Mouse (Mus musculus) adrenal gland, adult 18-20 months (tissue): ENCODE data around the gene Rfc4. TPM values are rescaled to one million over a fixed set of nuclear protein-coding genes. Genes with fewer than 3 reads are reported as not detected.
A peak's percentile ranks its signal among the peaks of the same experiment; 100 is the strongest.

Experiments
- DNase-seq, 2 experiments: peaks; one replicate each; pipeline ENCODE4 v3.0.0; 2021 to 2022; ENCODE audit warnings: low spot score in 2 of 2
- long read RNA-seq, 2 experiments: library from polyadenylated mRNA; stranded (forward); transcript quantifications; one replicate each; pipeline ENCODE4 v2.0.0; 2021
- total RNA-seq, 2 experiments: library from RNA; stranded (reverse); gene quantifications; 1 replicate in 1 of 2; 2 replicates in 1 of 2; pipeline ENCODE4 v1.2.3; 2021

Gene Rfc4
- total RNA-seq = 1 to 10 TPM; 4.3 to 7.7 TPM
- long read RNA-seq, experiment 1, transcript Rfc4-201 (11 exons, 1,228 nt) = major isoform, 7 of 7 reads
- long read RNA-seq, experiment 1, partial matches to known transcripts = 0 of 7 reads
- long read RNA-seq, experiment 1, other reads (novel, unspliced or antisense) = 0 of 7 reads
- long read RNA-seq, experiment 2, transcript Rfc4-201 (11 exons, 1,228 nt) = major isoform, 14 of 14 reads
- long read RNA-seq, experiment 2, partial matches to known transcripts = 0 of 14 reads
- long read RNA-seq, experiment 2, other reads (novel, unspliced or antisense) = 0 of 14 reads

DNA sequence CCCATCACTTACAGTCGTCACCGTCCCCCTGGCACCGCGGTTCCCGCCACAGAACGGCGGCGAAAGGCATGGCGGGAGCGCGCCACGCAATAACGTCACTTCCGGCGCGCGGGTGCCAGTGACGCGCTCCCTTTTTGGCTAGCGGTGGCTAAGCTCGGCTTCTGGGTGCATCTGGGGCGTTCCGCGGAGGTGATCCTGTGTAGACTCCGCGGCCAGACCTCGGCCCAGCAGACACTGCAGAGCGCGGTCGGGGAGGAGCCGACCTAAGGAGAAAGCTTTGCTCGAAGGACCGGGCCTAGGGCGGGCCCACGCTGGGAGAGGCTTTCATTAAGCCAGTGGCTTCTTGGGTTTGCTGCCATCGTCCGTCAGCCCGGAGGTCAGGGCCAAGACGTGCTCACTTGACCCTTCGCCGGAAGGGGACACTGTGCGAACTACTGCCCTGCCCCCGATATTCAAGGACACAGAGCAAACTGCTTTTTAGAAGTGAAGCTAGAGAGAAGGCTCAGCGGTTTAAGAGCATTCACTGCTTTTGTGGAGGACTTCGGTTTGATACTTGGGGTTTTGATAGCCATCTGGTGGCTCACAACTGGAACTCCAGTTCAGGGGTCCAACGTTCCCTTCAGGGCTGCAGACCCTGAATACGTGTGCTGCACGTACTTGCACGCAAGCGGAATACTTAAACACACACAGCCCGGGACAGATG, at the start of gene Rfc4:
TSS of gene Rfc4 (minus strand) at position 65 of the 703 bp plus-strand sequence.
- peak; percentile 95 to 96 for DNase-seq

DNA sequence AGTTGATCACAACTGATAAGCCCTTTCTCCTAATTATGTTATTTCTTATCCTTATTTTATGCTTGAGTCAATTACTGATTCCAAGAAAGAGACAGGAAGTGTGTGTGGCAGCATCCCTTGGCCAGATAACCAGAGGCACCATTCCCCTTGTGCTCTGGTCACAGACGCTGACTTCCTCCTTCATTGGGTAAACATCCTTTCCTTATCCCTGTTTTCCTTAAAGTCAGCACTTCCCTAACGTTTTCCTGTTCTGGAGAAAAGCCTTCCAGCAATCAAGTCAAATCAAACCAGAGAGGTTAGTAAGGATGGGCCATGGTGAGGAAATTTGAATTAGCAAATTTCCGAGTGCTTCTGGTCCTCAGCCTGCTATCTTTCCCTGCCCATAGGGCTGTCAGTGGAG, 48.4 kb upstream of the Rfc4 start:
- no peak for DNase-seq

DNA sequence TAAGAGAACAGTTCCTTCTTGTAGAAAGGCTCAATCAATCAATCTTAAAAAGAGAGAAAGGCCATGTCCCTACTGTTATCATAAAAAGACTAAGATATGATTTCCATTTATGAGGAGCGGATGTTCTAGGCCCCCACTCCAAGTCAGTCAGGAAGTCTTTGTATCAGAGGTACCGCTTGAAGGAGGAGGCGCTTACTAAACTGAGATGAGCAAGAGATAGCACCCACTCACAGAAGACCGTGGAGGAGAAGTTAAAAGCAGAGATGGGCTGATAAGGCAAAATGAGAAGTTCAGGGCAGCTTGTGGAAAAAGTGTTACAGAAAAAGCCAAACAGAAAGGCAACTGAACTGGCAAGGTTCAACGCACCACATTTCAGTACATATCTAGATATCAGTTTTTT, 47.3 kb upstream of the Rfc4 start:
- no peak for DNase-seq

DNA sequence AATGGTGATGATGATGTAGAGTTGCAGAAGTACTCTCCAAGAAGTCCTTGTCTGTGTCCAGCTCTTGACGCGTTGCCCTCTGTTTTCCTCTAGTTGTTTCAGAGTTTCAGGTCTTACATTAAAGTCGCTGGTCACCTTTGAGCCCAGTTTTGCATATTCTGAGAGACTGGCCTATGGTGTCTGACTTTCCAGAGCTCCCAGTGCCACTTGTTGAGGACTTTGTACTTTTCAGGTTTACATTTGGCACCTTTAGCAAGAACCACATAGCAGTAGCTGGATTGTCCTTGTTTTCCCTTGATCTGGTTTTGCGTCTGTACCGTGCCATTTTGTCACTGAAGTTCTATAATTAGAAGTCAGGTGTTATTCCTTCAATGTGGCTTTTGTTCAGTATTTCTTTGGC, 46.4 kb upstream of the Rfc4 start:
- DNase-seq = no peak

DNA sequence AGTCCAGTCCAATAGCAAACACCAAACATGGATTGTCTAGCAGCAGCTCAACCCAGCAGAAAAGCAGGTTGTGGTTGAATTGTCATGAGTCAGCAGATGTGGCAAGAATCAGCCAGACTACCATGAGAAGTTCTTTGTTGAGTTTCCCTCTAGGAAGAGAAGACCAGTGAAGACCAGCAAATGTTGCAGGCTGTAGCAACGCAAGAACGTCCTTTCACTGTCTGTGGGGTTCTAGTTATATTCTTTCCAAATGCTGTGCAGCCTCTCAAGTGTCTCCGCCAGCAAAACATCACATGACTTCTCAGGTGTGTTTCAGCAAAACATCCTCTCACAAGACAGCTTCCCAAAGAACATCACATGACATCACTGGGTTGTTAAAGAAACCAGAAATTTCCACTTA, 43.3 kb upstream of the Rfc4 start:
- no peak for DNase-seq

DNA sequence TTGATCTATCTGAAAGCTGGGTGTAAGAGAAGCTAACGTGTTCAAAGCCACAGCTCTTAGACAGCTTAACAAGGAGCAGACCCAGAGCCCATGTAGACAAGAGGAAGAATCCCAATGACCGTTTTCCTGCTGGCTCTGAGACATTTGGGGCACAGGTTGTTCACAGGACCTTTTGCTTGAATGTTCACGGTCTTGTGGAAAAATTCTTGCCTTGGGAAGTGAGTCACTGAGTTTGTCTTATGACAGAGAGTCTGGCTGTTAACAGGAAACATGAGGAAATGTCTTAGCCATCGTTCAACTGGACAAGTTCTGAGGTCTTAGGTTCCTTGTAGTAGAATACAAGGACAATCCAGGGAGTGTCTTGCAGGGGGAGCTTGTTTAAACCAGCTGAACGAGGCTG, 39.5 kb upstream of the Rfc4 start:
- no peak for DNase-seq

DNA sequence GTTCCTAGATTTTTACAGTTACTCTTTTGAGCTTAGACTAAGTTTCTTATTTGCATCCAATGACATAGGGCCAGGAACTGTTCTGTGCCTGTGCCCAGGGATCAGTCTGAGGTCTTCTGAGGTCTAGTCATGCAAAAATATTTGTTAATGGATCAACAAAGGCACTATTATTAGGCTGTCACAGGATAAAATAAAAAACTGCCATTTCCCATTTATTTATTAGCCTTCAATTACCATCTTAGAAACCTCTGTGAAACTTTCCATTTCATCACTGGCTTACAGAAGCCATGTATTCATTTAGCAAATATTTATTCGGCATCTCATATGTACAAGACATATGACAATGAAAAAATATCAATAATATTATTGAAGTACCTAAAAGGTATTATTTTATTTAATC, 39.1 kb upstream of the Rfc4 start:
- no peak for DNase-seq

DNA sequence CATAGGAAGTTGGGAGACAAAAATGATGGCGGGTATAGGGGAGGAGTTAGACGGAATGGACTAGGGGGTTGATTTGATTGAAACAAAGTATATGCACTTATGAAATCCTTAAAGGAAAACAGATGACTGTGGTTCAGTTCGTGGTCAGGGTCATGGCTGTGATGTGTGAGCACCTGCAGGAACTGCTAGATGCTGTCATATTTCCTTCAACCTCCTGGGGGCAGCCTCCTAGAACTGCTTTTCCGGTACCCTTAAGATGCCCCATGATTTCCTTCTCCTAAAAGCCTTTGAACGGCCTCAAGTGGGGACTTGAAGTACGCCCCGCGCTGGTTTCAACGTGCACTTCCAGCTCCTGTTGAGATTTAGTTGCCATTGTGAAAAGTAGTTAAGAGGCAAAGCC, 37.9 kb upstream of the Rfc4 start:
- no peak for DNase-seq

DNA sequence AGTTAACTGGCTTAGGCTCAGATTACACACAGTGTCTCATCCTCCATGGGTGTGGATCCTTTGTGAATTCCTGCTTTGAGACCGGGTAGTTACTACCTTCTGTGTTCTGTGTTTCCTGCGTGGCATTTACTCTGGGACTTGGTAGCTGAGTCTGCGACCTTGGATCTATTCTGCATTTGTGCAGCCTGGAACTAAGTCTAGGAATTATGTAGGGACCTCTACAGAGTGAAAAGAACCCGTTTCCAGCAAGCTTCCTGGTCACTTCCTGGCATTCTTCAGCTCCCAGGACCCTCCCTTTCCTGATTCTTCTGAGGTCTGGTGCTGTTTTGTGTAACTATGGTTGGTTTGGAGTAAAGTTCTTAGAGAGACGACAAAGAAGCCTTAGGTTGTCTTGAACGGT, 36.9 kb upstream of the Rfc4 start:
- DNase-seq = no peak

DNA sequence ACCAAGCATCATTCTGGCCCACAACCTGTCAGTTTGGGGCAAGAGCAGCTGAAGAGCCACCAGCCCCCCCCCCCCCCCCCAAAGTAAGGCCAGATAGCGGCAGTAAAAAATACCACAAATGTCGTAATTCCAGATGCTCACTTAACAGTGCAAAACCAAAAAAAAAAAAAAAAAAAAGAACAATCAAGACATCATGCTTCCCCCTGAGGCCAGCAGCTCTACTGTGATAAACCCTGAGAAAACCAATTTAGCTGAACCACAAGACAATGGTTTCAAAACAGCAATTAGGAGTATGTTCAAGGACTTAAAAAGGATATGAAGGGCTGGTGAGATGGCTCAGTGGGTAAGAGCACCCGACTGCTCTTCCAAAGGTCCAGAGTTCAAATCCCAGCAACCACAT, 34.6 kb upstream of the Rfc4 start:
- no peak for DNase-seq

DNA sequence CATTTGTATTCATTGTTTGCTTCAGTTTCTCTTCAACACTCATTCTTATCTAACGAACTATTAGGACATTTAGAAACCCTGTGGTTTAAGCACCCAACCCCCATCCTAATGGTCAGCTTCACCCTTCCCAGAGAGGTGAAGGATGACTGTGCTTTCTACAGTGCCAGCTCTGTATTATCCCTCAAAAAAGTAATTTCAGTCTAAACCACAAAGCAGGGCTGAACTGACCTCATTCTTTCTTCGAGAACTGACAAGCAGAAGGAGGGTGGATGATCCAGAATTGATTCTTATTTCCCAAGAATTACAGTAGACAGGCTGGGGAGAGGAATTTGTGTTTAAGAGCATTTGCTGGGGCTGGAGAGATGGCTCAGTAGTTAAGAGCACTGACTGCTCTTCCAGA, 32.2 kb upstream of the Rfc4 start:
- no peak for DNase-seq

DNA sequence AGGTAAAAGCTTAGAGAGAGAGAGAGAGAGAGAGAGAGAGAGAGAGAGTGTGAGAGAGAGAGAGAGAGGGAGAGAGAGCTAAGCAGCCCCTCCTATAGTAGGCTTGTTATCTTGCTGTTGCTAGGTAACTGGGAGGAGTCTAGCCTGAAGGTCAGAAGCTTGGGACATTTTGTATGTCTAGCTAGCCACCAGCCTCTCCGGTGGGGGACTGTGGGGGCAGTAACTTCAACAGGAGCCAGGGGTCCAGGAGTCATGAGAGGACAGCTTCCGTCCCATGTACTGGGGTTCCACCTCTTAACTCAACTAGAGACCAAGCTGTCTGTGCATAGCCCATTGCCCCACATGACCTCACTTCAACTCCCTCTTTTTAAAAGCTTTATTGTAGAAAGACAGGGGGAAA, 31.4 kb upstream of the Rfc4 start:
- DNase-seq = no peak

DNA sequence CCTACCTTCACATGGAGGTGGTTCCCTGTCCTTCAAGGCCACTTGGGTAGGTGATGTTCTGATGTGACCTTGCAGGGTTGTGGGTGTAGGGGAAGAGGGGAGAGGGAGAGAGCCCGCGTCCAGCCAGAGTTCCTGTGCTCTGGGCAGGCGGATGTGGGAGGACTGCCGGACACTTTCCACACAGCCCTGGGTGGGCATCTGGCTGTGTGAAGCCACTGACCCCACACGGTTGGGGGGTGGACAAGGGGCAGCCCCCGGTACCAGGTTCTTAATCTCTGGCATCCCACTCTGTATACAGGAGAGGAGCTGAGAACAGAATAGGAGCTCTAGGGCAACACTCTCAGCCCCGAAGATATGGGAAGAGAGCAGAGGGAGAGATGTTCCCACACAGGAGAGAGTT, 30.8 kb upstream of the Rfc4 start:
- no peak for DNase-seq

DNA sequence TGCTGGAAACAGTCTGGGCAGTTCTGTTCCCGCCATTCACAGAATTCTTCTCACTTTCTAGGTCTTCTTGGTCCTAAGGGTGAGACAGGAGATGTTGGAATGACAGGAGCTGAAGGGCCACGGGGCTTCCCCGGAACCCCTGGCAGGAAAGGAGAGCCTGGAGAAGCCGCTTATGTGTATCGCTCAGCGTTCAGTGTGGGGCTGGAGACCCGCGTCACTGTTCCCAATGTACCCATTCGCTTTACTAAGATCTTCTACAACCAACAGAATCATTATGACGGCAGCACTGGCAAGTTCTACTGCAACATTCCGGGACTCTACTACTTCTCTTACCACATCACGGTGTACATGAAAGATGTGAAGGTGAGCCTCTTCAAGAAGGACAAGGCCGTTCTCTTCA, 29.5 kb upstream of the Rfc4 start:
- no peak for DNase-seq

DNA sequence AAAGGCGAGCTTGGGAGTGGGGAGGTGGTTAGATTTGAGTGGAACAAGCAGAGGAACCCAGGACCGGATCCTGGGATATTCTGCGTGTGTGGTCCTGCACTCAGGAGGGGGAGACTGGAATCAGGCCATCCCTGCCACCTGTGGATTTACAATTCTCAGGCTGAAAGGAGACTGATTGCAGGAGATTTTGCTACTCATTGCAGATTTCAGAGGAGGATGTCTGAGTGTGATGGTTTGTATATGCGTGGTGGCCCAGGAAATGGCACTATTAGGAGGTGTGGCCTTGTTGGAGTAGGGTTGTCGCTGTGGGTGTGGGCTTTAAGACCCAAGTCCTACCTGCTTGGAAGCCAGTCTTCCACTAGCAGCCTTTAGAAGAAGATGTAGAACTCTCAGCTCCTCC, 26.7 kb upstream of the Rfc4 start:
- no peak for DNase-seq

DNA sequence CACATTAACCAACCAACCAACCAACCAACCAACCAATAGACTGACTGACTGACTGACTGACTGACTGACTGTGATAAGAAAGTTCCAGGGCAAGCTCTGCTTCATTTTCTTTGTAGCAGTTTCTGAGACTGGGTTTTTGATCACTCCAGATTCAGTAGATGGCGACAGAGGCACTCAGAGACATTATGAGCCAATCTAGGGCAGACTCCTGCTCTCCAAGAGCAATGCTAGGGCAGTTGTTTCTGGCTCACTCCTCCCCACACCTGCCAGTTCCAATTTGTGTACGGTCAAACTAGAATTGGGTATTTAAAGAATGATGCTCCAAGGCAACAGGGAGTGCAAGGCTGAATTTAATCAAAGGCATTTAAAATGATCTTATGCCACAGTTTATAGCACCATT, 23.9 kb upstream of the Rfc4 start:
- no peak for DNase-seq

DNA sequence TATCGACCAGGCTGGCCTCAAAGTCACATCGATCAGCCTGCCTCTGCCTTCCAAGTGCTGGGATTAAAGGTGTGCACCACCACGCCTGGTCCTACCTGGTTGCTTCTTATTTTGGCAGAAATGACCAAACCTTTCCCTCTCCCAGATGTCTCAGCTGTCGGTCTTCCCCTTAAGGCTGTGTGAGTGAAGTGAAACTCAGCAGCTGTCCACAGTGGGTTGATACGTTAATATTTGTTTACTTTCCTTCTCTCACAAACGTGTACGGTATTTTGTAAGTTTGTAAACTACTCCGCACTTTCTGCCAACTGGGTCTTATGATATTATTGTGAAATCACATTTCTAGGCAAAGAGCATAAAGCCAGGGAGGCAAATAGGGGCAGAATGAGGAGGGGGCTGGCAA, 21.9 kb upstream of the Rfc4 start:
- DNase-seq = no peak

DNA sequence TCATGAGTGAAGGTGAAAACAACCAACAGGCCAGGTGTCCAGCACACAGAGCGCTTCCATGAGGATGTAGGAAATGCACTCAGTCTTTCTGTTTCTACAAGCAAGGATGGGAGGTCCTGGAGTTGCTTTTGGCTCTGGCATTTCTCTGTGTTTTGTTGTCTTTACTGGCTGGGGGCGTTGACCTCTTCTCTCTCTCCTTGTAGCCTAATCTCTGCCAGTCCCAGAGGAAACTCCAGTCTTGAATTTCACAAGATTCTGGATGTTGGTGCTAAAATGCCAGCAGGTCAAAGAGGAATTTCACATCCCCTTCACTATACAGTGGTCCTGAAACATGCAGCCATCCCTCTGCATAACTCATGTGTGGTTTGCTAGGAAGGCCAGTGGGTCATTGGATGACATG, 21.4 kb upstream of the Rfc4 start:
- no peak for DNase-seq

DNA sequence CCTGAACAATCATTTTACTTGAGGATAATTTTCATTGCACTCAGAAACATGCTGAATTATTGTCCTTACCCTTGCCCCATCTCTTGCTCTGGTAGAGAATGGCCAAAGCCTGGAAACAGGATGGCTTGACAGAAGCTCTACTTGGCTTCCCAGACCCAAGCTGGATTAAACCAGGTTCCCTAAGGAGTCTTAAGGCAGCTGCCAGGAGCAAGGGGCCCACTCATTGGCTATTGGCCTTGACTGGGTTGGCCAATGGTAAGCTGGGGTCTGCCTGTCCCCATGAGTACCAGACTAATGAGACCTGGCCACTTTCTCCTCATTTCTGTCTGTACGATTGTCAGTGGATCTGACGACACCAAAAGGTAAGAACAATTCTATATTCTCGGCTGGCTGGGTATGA, 18.7 kb upstream of the Rfc4 start, which contains the start of gene Adipoq:
TSS of gene Adipoq (plus strand) at position 257 of the 400 bp plus-strand sequence.
- DNase-seq = no peak

DNA sequence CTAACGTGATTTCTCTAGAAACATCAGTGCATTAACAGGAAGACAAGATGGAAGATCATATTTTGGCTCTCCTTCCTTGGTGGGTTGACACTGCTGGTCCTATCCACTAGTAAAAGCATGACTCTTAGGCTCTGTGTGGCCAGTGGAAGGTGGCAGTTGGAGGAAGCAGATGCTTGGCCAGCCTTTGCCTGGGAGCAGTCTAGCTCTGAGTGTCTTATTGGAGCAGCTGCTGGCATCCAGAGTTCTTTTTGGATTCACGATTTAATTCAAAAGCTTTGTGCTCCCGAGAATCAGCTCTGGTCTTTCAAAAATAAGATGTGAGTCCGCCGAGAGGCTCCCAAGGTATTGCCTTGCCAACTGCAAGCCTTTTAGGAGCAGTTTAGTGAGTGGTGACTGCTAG, 17.7 kb upstream of the Rfc4 start:
- DNase-seq = no peak

DNA sequence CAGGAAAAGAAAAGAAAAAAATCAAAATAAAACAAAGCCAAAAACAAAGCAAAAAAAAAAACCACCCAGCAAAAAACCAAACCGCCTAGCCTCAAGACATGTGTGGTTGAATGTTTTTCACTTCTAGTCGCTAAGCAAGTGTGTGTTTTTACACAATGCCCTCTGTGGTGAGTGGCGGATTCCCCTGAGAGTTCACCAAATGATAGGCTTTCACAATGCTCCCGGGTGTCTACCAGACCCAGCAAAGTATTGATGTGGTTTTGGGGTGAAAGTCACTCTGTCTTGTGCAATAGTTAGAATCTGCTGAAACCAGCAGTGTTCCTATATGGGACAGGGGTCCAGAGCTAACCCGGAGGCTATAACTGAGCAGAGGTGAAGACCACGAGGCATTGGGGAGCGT, 16.8 kb upstream of the Rfc4 start:
- DNase-seq = no peak

DNA sequence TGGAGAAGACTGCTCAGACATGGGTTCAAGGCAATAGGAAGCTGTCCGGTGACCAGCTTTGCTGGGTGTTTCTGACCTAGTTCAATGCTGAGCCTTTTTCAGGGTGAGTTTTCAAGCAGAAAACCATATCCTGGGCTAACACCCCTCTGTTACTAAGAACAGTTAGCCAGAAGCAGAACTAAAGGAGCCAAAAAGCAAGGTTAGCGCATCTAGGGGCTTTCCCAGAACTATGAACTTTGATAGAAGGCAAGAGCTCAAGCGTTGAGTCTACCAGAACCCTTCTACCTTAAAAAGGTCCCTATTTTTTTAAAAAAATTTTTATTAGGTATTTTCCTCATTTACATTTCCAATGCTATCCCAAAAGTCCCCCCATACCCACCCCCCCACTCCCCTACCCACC, 13.4 kb upstream of the Rfc4 start:
- DNase-seq = no peak

DNA sequence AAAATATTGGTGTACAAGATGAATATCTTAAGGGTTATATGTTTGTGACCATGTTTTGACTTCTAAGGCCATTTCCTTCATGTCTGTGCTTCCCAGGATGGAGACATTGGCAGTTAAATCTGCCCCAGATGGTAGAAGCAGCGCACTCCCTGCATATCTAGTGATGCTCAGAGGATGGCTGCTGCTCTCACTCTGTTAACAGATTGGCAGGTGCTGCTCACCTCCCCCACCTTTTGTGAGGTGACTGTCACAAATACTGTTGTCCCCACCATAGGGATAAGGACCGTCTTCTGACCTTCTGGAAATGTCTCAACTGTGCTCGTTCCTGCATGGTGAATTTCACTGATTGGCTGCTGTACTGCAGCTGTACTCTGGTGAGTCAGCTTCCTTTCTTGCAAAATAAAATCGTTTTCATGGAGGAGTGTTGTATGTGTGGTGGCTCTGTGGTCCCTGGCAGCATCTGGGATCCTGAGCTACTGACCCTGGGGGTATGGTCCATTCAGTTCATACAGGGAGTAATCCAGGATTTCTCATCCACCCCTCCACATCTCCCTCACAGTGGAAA, 9.0 kb upstream of the Rfc4 start:
- no peak for DNase-seq
